In genomic region chr2:166351581-166351980, GRCm38 (mm10) we compare ENCODE assay signal across 19 mouse cellular contexts.
DNase-seq lines count a peak whose midpoint lies in the region; ATAC-seq and TF ChIP-seq lines count a peak whose summit lies in the region.
"Had no signal": no experiment of that assay in that cellular context is flagged by ENCODE, and none has a peak within 500 bp of the region (broad histone marks: within the 10 kb centered on the region; RNA-seq: fewer than 3 reads in every experiment).

No protein-coding gene starts in this region.

- no peak overlapping the region for H3K4me3 ChIP-seq in heart, embryonic 10.5 days
- no peak overlapping the region for H3K4me3 ChIP-seq in lung, embryonic 15.5 days
- peak overlapping the region; percentile 24; the same call in 1 of the 2 replicates for H3K4me3 ChIP-seq in E14TG2a.4 (replicated peaks; ENCODE audit: low read length)
- no peak overlapping the region for H3K4me3 ChIP-seq in embryonic facial prominence, embryonic 10.5 days
- H3K4me3 ChIP-seq: embryonic facial prominence, embryonic 13.5 days; forebrain, embryonic 13.5 days; gastrocnemius, adult 2 months; hindbrain, embryonic 15.5 days had no signal

- whole genome bisulfite sequencing in heart, embryonic 10.5 days = 89% methylated on average over 9 of the region's 9 CpGs
- WGBS in lung, embryonic 15.5 days = 65% methylated on average over 9 of the region's 9 CpGs
- 90% methylated on average over 9 of the region's 9 CpGs for WGBS in embryonic facial prominence, embryonic 10.5 days

- no peak for DNase-seq in heart, embryonic 10.5 days (ENCODE audit: low spot score)
- DNase-seq in heart, postnatal 4 days = no peak
- DNase-seq in lung, postnatal 25 days (ENCODE audit: low spot score) = no peak
- no peak for DNase-seq in embryonic facial prominence, embryonic 10.5 days (ENCODE audit: low spot score)
- DNase-seq in layer of hippocampus, postnatal 25 days (ENCODE audit: extremely low spot score in 1 of 2, low spot score in 1 of 2) = no peak
- DNase-seq: adrenal gland, adult 8-10 months; cerebellum, adult 11 months; cerebellum, adult 9-10 months; cerebellum, postnatal 25 days; gastrocnemius, adult 2 months; gastrocnemius, postnatal 25 days; heart, postnatal 10 days had no signal

- H3K4me1 ChIP-seq in heart, embryonic 10.5 days = peaks cover 56% of the 10 kb centered on the region
- H3K4me1 ChIP-seq in lung, embryonic 15.5 days = peaks cover 29% of the 10 kb centered on the region
- peaks cover 44% of the 10 kb centered on the region for H3K4me1 ChIP-seq in E14TG2a.4 (replicated peaks; ENCODE audit: low read depth, low read length)
- H3K4me1 ChIP-seq in embryonic facial prominence, embryonic 10.5 days = peaks cover 52% of the 10 kb centered on the region

- no peak for TF ChIP-seq CTCF in E14TG2a.4 (conservative IDR thresholded peaks at IDR 0.05; ENCODE audit: low read length)

- no peaks in the 10 kb centered on the region for H3K36me3 ChIP-seq in heart, embryonic 10.5 days
- H3K36me3 ChIP-seq in lung, embryonic 15.5 days = no peaks in the 10 kb centered on the region
- no peaks in the 10 kb centered on the region for H3K36me3 ChIP-seq in E14TG2a.4 (ENCODE audit: insufficient read depth, low read length)
- H3K36me3 ChIP-seq in embryonic facial prominence, embryonic 10.5 days (replicated peaks) = no peaks in the 10 kb centered on the region
- H3K36me3 ChIP-seq: embryonic facial prominence, embryonic 13.5 days; G1E; hindbrain, embryonic 15.5 days had no signal

- H3K9me3 ChIP-seq in heart, embryonic 10.5 days = no peaks in the 10 kb centered on the region
- H3K9me3 ChIP-seq in lung, embryonic 15.5 days = no peaks in the 10 kb centered on the region
- peaks cover 9% of the 10 kb centered on the region; the same call in 1 of the 2 replicates for H3K9me3 ChIP-seq in E14TG2a.4 (ENCODE audit: low read length)
- H3K9me3 ChIP-seq in embryonic facial prominence, embryonic 10.5 days = no peaks in the 10 kb centered on the region
- H3K9me3 ChIP-seq: embryonic facial prominence, embryonic 13.5 days; forebrain, embryonic 13.5 days; hindbrain, embryonic 15.5 days had no signal

- peak overlapping the region; percentile 78; the same call in 1 of the 2 replicates for H3K27ac ChIP-seq in heart, embryonic 10.5 days
- no peak overlapping the region for H3K27ac ChIP-seq in lung, embryonic 15.5 days
- H3K27ac ChIP-seq in embryonic facial prominence, embryonic 10.5 days (replicated peaks) = peak overlapping the region; percentile 31
- H3K27ac ChIP-seq: embryonic facial prominence, embryonic 13.5 days; forebrain, embryonic 13.5 days; gastrocnemius, adult 2 months; hindbrain, embryonic 15.5 days had no signal

- ATAC-seq in lung, embryonic 15.5 days (ENCODE audit: borderline replicate concordance, extremely low read depth, low FRiP score, low TSS enrichment) = peak; percentile 37; the same call in 1 of the 2 replicates
- ATAC-seq: forebrain, embryonic 13.5 days; inflammation-experienced regulatory T-cells, adult 6 months had no signal

- no peak overlapping the region for H3K4me2 ChIP-seq in lung, embryonic 15.5 days
- H3K4me2 ChIP-seq: embryonic facial prominence, embryonic 13.5 days; forebrain, embryonic 13.5 days; hindbrain, embryonic 15.5 days had no signal

- H3K9ac ChIP-seq in lung, embryonic 15.5 days = no peak overlapping the region
- H3K9ac ChIP-seq: embryonic facial prominence, embryonic 13.5 days; forebrain, embryonic 13.5 days; hindbrain, embryonic 15.5 days had no signal

- H3K27me3 ChIP-seq in heart, embryonic 10.5 days (ENCODE audit: insufficient read depth, poor library complexity, severe bottlenecking) = peaks cover 6% of the 10 kb centered on the region
- H3K27me3 ChIP-seq in lung, embryonic 15.5 days = peaks cover 41% of the 10 kb centered on the region
- peaks cover 34% of the 10 kb centered on the region for H3K27me3 ChIP-seq in E14TG2a.4 (ENCODE audit: insufficient read depth, low read length)
- H3K27me3 ChIP-seq in embryonic facial prominence, embryonic 10.5 days (replicated peaks; ENCODE audit: low read depth, poor library complexity, severe bottlenecking) = no peaks in the 10 kb centered on the region; the same call in none of the 2 replicates
- H3K27me3 ChIP-seq: embryonic facial prominence, embryonic 13.5 days had no signal
